Mouse (Mus musculus): ENCODE results near the gene Ppp2r3d. TPM values are rescaled to one million over a fixed set of nuclear protein-coding genes. Genes with fewer than 3 reads are reported as not detected.
A peak's percentile ranks its signal among the peaks of the same experiment; 100 is the strongest.
"Not testable (repeated sequence)": the region's sequence is repeated elsewhere in the genome, so short reads cannot be mapped to it uniquely, and the experiment has no call there.

The Ppp2r3d gene
- polyA plus RNA-seq (2016; fragmentation: Nextera tagmentation; extraction: Ambion mirVana) = 136 and 157 TPM in 2 replicates

GRCm38 (mm10) chr9:124476096-124476902, at the start of gene Ppp2r3d:
Gene Ppp2r3d, minus strand, starts transcription at chr9:124476898.
- no peak for DNase-seq (ENCODE audit: low spot score)
- Histone ChIP-seq H3K27me3 (ENCODE audit: low read depth, poor library complexity, severe bottlenecking) (no peaks in the 10 kb centered on the region), H3K36me3 (peaks cover 18% of the 10 kb centered on the region), H3K27ac (replicated peaks) (no peak within 1 kb of the TSS), H3K9me3 (replicated peaks) (peaks cover 13% of the 10 kb centered on the region), H3K4me3 (no peak within 1 kb of the TSS), H3K4me1 (no peaks in the 10 kb centered on the region)
- WGBS = 95% methylated on average over 22 of the region's 22 CpGs

DNA sequence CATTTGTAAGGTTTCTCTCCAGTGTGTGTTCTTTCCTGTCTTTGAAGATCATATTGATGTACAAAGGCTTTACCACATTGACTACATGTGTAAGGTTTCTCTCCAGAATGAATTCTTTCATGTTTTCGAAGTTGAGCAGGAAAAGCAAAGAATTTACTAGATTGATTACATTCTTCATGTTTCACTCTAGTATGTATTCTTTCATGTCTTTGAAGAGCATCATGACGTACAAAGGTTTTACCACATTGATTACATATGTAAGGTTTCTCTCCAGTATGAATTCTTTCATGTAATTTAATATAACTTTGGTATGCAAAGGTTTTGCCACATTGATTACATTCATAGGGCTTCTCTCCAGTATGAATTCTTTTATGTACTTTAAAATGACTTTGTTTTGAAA, 17.0 kb upstream of the Ppp2r3d start, which contains the start of gene Gm21836:
Gene Gm21836 (minus strand): TSS at position 101 of the 400 bp plus-strand sequence.
- not testable (repeated sequence) for H3K4me1 ChIP-seq; H3K36me3 ChIP-seq; H3K4me3 ChIP-seq; DNase-seq (ENCODE audit: low spot score); H3K27me3 ChIP-seq (ENCODE audit: low read depth, poor library complexity, severe bottlenecking); H3K27ac ChIP-seq (replicated peaks)
- WGBS = 88% methylated on average over 2 of the region's 2 CpGs
- H3K9me3 ChIP-seq (replicated peaks) = peaks cover 27% of the 10 kb centered on the region

- 64% methylated on average over 14 of the region's 15 CpGs for WGBS
- Histone ChIP-seq H3K36me3 (peaks cover 13% of the 10 kb centered on the region), H3K9me3 (replicated peaks) (peaks cover 13% of the 10 kb centered on the region)
- H3K27me3 ChIP-seq (ENCODE audit: low read depth, poor library complexity, severe bottlenecking); H3K4me3 ChIP-seq; H3K4me1 ChIP-seq; DNase-seq (ENCODE audit: low spot score); H3K27ac ChIP-seq (replicated peaks): not testable (repeated sequence)
These were observed 3.8 kb upstream of the Ppp2r3d start for GRCm38 (mm10) chr9:124480361-124480980.

- Histone ChIP-seq H3K4me1 (no peaks in the 10 kb centered on the region), H3K4me3 (no peak overlapping the region), H3K36me3 (peaks cover 18% of the 10 kb centered on the region), H3K9me3 (replicated peaks) (peaks cover 13% of the 10 kb centered on the region), H3K27ac (replicated peaks) (no peak overlapping the region), H3K27me3 (ENCODE audit: low read depth, poor library complexity, severe bottlenecking) (no peaks in the 10 kb centered on the region)
- no peak for DNase-seq (ENCODE audit: low spot score)
- WGBS = 87% methylated on average over 3 of the region's 3 CpGs
These were observed 1.4 kb upstream of the Ppp2r3d start for GRCm38 (mm10) chr9:124478081-124478480.

- Histone ChIP-seq H3K4me3 (no peak overlapping the region), H3K9me3 (replicated peaks) (peaks cover 13% of the 10 kb centered on the region), H3K36me3 (peaks cover 18% of the 10 kb centered on the region), H3K27me3 (ENCODE audit: low read depth, poor library complexity, severe bottlenecking) (no peaks in the 10 kb centered on the region), H3K27ac (replicated peaks) (no peak overlapping the region), H3K4me1 (no peaks in the 10 kb centered on the region)
- 89% methylated on average over 15 of the region's 15 CpGs for WGBS
- DNase-seq (ENCODE audit: low spot score) = no peak
These were observed 1.0 kb downstream of the Ppp2r3d start for GRCm38 (mm10) chr9:124475689-124476088.

GRCm38 (mm10) chr9:124456572-124456971, 20.1 kb downstream of the Ppp2r3d start:
- H3K4me3 ChIP-seq = no peak overlapping the region
- H3K9me3 ChIP-seq (replicated peaks) = no peaks in the 10 kb centered on the region
- H3K27ac ChIP-seq (replicated peaks) = no peak overlapping the region
- no peaks in the 10 kb centered on the region for H3K4me1 ChIP-seq
- H3K36me3 ChIP-seq = no peaks in the 10 kb centered on the region
- DNase-seq (ENCODE audit: low spot score) = peak; percentile 30
- 5% methylated on average over 1 of the region's 1 CpGs for WGBS
- H3K27me3 ChIP-seq (ENCODE audit: low read depth, poor library complexity, severe bottlenecking) = no peaks in the 10 kb centered on the region

GRCm38 (mm10) chr9:124442533-124442855, 34.2 kb downstream of the Ppp2r3d start:
- no peak overlapping the region for H3K4me3 ChIP-seq
- WGBS = 99% methylated on average over 15 of the region's 15 CpGs
- no peak overlapping the region for H3K27ac ChIP-seq (replicated peaks)
- H3K4me1 ChIP-seq = no peaks in the 10 kb centered on the region
- no peaks in the 10 kb centered on the region for H3K27me3 ChIP-seq (ENCODE audit: low read depth, poor library complexity, severe bottlenecking)
- DNase-seq (ENCODE audit: low spot score) = peak; percentile 13
- H3K36me3 ChIP-seq = peaks cover 39% of the 10 kb centered on the region
- peaks cover 37% of the 10 kb centered on the region for H3K9me3 ChIP-seq (replicated peaks)

DNA sequence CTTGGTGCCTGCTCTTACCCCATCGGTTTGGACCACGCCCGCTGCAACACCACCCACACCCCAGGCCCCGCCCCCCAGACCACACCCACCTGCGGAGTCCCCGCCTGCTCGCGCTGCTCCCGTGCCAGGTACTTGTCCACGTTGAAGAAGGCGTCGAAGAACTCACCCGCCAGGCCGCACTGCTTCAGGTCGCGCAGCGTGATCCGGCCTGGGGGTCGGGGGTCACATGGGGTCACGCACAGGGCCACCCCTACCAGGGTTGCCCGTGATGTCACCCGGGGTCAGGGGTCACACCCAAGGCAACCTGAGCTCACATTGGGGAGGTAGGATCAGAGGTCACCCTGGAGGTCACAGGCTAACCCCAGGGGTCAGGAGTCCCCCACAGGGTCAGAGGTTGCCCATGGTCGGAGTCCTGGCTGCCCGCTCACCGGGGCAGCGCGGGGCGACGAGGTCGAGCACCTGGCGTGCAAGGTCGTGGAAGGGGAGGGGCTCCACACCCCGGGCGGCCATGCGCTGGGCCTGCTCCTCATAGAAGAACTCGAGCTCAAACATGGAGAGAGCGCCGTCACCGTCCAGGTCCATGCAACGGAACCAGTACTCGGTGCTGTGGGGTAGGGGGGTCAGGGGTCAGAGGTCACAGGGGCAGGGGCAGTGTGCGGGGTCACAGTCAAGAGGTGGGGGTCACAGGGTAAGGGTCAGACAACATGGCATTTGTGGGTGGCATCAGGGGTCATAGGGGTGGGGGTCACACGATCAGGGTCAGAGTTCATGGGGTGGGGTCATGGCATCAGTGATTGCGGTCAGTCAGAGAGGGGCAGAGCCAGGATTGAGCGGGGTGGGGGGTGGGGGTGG, 34.8 kb downstream of the Ppp2r3d start:
- no peaks in the 10 kb centered on the region for H3K4me1 ChIP-seq
- WGBS = 97% methylated on average over 45 of the region's 45 CpGs
- H3K27ac ChIP-seq (replicated peaks) = no peak overlapping the region
- peaks cover 38% of the 10 kb centered on the region for H3K9me3 ChIP-seq (replicated peaks)
- DNase-seq (ENCODE audit: low spot score) = peak; percentile 12
- peaks cover 39% of the 10 kb centered on the region for H3K36me3 ChIP-seq
- no peak overlapping the region for H3K4me3 ChIP-seq
- H3K27me3 ChIP-seq (ENCODE audit: low read depth, poor library complexity, severe bottlenecking) = no peaks in the 10 kb centered on the region

- Histone ChIP-seq H3K9me3 (replicated peaks) (peaks cover 38% of the 10 kb centered on the region), H3K4me3 (peak overlapping the region; percentile 30), H3K27me3 (ENCODE audit: low read depth, poor library complexity, severe bottlenecking) (no peaks in the 10 kb centered on the region), H3K4me1 (no peaks in the 10 kb centered on the region), H3K27ac (replicated peaks) (no peak overlapping the region), H3K36me3 (peaks cover 39% of the 10 kb centered on the region)
- 80% methylated on average over 14 of the region's 14 CpGs for WGBS
- no peak for DNase-seq (ENCODE audit: low spot score)
These were observed 36.0 kb downstream of the Ppp2r3d start for GRCm38 (mm10) chr9:124440724-124441045.

DNA sequence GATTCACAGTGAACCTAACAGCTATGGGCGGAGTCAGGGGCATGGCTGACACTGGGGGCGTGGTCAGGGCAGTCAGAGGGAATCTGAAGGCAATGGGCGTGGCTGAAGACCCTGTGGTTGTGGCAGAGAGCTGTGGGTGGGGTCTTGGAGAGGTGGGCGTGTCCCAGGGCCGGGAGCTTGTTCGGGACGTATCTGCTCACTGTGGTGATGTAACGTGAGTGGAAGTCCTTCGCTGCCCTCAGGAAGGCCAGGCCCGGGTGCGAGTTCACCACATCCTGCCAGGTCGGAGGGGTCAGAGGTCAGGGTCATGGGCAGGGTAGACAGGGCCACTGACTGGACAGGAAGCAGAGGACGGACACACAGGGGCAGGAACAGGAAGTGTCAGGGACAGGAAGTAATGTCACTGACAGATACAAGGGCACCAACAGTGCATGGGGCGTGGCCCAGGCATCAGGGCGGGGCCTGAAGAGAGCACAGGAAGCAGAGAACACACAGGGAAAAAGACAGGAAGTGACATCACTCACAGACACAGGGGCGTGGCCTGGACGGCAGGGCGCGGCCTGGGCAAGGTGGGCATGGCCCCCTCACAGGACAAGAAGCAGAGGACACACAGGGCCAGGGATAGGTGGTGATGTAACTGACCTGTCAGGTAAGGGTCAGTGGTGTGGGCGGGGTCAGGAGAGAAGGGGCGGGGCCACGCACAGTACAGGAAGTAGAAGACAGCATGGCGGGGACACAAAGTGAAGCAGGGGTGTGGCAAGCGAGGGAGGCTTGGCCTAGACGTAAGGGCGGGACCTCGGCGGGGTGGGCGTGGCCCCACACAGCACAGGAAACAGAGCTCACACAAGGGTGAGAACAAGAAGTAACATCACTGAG, 36.6 kb downstream of the Ppp2r3d start:
- H3K36me3 ChIP-seq = peaks cover 39% of the 10 kb centered on the region
- no peak overlapping the region for H3K27ac ChIP-seq (replicated peaks)
- WGBS = 93% methylated on average over 29 of the region's 29 CpGs
- H3K27me3 ChIP-seq (ENCODE audit: low read depth, poor library complexity, severe bottlenecking) = no peaks in the 10 kb centered on the region
- H3K4me3 ChIP-seq = peak overlapping the region; percentile 30; the same call in 1 of the 2 replicates
- H3K4me1 ChIP-seq = no peaks in the 10 kb centered on the region
- peaks cover 38% of the 10 kb centered on the region for H3K9me3 ChIP-seq (replicated peaks)
- DNase-seq (ENCODE audit: low spot score) = peak; percentile 13

DNA sequence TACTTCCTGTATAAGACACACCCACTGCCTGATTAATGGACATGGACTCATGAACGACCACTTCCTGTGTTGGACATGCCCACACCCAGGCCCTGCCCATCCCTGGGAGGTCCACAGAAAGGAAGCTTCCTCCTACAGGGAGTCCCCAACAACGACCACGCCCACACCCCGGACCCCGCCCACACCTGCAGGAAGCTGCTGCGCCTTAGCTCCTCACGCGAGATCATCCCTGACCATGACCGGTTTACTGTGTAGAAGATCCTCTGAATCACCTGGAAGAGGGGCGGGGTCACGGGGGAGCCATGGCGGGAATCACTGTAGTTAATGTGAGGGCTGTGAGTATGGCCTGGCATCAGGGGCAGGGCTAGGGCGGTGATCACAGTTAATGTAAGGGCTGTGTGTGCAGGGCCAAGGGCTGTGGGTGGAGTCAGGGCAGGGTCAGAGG, 37.3 kb downstream of the Ppp2r3d start:
- Histone ChIP-seq H3K4me1 (no peaks in the 10 kb centered on the region), H3K27me3 (ENCODE audit: low read depth, poor library complexity, severe bottlenecking) (no peaks in the 10 kb centered on the region), H3K9me3 (replicated peaks) (peaks cover 38% of the 10 kb centered on the region), H3K27ac (replicated peaks) (no peak overlapping the region), H3K36me3 (peaks cover 39% of the 10 kb centered on the region), H3K4me3 (no peak overlapping the region)
- peak; percentile 10 for DNase-seq (ENCODE audit: low spot score)
- WGBS = 94% methylated on average over 13 of the region's 13 CpGs
